Mouse (Mus musculus) T-cell, adult 2 months (primary cell): ENCODE data around the gene Pax3.

ENCODE experiments used
- DNase-seq: peaks from one replicate; pipeline ENCODE4 v3.0.0; 2022; ENCODE audit warnings: low spot score

Gene Pax3

GRCm38 (mm10) chr1:78196751-78197311 is at the start of gene Pax3:
Gene Pax3, minus strand, starts transcription at chr1:78197134.
- DNase-seq, result no peak

DNA sequence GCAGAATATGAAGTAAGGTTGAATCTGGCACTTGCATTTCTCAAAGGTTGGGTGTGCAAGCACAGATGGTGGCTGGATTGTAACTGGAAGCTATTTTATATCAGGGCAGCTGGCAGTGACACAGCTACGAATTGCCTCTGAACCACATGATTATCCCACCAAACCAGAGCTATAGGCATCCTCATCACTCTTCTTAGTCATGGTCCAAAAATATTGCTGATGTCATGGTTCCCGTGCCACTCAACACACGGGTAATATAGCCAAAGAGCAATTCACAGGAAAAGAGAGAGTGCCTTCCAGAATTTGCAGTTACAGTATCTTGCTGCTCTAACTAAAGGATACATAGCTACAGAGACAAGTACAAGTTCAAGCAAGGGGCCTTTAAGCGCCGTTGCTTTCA is 37.4 kb upstream of the Pax3 start:
- DNase-seq, result no peak

GRCm38 (mm10) chr1:78231901-78232546 is 35.1 kb upstream of the Pax3 start:
- no peak for DNase-seq

- no peak for DNase-seq
These were observed 32.9 kb upstream of the Pax3 start for GRCm38 (mm10) chr1:78229801-78230200.

DNA sequence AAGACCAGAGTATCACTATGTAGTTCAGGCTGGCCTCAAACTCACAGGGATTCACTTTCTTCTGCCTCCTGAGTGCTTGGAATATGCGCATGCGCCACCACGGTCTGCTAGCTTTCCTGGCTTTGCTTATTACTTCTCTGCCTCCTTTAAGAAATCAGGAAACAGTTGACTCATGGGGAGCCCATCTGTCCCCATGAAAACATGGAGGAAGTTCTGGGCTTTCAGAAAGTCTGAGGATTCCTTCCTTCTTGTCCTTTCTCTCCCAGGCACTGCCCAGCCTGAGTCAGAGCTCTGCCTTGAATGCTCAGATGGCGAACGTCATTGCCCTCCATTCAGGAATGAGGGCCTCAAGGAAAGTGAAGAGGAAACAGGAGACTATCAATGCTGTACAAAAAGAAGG is 31.8 kb upstream of the Pax3 start:
- no peak for DNase-seq

DNA sequence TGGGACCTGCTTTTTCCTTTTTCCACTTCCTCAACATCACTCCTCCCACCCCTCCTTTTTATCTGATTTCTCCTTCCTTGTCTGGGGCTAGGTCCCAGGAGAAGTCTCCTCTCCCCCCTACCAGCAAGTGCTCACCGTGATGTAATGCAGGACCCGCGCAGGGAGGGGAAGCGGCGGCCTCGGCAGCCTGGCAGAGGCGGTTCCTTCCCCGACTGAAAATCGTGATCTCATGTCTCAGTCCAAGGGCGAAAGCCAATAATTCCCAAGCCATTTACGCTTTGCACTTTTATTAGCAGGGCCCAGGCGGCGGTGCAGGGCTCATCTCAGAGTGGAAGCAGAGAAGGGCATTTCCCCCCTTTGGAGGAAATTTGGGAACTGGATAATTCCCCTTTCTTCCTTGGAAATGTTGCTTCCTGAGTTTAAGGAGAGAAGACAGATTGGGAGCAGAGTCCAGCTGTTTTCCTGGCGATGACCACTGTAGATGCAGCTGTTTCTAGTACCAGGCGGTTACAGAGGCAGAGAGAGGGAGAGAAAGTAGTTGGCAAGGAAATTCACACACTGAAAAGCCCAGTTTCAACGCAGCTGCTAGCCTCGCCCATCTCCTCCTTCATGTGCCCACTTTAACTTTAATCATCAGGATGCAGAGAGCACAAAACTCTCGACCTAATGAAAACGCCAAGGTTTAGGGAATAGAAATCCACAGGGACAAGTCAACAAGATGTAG is 21.3 kb upstream of the Pax3 start:
- no peak for DNase-seq

GRCm38 (mm10) chr1:78217151-78218034 is 20.5 kb upstream of the Pax3 start:
- DNase-seq, result no peak

DNA sequence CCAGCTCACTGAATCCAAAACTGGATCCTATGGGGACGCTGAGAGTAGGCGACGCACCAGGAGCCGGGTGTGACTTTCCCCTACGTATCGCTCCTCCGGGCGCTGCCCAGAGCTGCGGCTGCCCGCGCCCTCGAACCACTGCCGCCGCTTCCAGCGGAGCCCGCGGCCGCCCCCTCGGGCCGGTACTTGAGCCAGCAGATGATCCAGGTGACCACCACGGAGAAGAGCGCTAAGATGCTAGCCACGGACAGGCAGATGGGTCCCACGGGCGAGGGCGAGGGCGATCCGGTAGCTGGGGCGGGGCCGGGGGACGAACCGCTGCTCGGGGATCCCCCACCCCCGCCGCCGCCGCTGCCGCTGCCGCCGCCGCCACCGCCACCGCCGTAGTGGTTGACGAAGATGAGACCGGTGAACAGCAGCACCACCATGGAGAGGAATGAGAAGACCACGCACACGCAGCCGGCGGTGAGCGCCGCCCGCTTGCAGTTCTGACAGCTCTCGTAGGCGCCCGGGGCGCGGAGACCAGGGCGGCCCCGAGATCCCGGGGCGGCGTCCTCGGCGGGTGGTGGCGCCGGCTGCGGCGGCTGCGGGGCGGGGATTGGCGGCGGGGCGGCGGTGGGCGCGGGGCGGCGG is 19.7 kb upstream of the Pax3 start:
- DNase-seq, result no peak

DNA sequence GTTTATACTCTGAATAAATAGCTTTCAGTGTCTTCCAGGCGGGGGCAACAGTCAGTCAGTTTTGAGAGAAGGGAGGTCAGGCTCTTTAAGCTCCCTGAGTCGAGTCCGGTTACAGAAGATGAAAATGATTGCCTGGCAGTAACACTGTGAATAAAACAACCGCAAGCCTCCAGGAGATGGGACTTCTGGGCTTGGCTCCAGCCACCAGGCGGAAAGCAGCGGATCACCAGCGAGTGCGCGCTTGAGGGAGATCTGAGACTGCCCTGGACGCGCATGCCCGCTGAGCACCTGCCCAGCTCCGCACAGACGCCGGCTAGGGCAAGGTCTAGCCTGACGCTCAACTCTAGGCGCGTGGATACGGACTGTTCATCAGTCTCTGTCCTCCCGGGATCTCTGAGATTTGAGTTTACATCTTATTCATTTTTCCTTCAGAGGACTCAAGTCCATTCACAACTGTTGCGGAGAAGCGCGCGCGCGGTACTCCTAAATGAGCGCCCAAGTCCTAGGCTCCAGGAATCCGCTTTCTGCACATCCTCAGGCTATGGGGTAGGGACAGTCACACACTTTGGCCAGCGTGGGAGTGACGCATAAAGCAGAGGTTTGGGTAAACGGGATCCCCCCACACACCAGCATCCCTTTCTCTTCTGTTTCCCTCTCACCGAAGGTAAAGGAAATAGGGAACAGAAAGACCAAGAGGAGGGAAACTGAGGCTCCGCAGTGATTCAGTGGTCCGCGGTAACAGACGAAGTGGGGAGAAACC is 19.0 kb upstream of the Pax3 start:
- no peak for DNase-seq

DNA sequence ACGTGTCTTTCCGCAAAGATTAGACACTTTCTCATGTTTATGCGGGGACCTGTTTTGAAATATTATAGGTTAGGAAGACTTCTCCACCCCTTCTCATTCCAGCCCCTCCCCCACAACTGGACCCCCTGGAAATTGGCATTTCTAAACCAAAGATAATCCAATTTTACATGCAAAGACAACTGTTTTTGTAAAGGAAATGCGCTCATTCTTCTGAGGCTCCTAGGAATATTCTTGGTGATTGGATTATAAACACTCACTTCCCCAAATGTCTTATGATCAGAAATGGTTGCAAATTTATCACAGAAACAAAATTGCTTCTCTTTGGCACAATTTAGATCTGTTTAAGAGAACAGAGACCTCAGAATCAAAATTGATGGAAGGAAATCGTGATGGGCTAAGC is 14.1 kb upstream of the Pax3 start:
- no peak for DNase-seq

DNA sequence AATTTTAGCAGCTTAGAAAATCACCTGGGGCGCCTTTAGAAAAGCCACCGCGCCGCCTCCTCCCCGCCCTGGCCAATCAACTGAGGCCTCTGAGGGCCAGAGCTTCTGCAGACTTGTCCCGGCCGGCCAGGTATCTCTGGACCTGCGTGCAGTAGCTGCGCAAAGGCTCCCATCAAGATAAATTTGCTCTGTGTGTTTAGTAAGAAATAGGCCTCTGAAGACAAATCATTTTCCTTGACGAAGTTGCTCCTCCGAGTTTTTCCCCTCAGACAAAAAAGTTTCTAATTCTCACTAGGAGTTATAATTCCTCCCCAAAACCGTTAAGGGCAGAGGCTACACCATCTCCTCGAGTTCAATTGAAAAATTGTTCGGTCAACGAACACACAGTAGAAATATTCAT is 13.6 kb upstream of the Pax3 start:
- no peak for DNase-seq

DNA sequence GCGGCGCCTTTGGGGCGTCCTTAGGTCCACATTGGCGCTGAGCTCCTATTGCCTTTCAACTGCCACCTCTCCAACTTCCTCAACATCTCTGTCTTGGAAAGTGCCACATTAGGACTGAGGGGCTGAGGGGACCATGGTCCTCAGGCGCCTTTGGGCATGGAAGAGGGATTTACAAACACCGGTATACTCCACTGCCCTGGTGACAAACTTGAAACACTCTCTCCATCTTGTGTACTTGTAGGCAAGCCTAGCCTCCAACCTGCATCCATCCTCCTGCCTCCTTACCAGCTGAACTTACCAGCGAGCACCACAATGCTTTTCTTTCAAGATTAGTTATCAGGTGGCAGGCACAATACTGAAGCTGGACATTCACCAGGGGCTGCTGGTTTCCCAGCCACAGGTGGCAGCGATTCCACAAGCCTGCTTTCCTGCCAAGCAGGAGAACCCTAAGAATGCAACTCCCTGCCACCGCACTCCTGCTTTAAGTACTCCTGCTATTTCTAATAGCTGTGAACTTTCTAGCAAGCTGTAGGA is 11.4 kb upstream of the Pax3 start:
- no peak for DNase-seq

GRCm38 (mm10) chr1:78204341-78204740 is 7.4 kb upstream of the Pax3 start:
- DNase-seq, result no peak

- DNase-seq, result no peak
These were observed 6.8 kb upstream of the Pax3 start for GRCm38 (mm10) chr1:78203622-78204211.

DNA sequence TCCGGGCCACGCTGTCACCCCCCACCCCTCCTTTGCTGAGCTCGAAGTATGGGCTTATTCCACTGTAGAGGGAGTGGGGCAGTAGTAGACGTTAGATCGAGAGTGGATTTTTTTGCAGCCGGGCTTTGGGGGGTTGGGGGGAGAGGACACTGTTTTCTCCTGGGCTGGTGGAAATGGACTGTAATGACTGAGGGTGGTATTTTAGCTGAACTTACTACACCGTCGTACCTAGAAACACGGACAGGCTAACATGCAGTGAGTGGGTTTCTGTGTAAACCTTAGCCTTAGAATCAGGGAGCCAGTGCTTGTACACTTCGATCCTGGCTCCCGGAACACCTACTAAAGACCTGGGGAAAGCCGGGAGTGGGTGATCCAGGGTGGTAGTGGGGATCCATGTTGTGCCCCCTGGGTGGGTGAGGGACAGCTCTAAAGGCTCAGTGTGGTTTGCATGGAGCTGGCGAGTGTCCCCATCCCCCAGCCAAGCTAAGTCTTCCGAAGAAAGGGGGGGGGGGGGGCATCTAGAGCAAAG is 6.2 kb upstream of the Pax3 start:
- DNase-seq, result no peak

GRCm38 (mm10) chr1:78202466-78203085 is 5.6 kb upstream of the Pax3 start:
- DNase-seq, result no peak

- DNase-seq, result no peak
These were observed 4.5 kb upstream of the Pax3 start for GRCm38 (mm10) chr1:78201251-78202010.

GRCm38 (mm10) chr1:78200191-78200590 is 3.3 kb upstream of the Pax3 start:
- DNase-seq, result no peak

- DNase-seq, result no peak
These were observed 2.3 kb upstream of the Pax3 start for GRCm38 (mm10) chr1:78199221-78199620.
